Mouse (Mus musculus): ENCODE results near the gene Map3k13. TPM values are rescaled to one million over a fixed set of nuclear protein-coding genes. Genes with fewer than 3 reads are reported as not detected.

Gene Map3k13
- polyA plus RNA-seq, 1 experiment, result 2.1 TPM

GRCm38 (mm10) chr16:21881582-21882259 lies 87.6 kb downstream of the Map3k13 start:
- no peaks in the 10 kb centered on the region for H3K4me1 ChIP-seq (ENCODE audit: control insufficient read depth, insufficient read depth, low read length)
- no peak for TF ChIP-seq EP300 (IDR thresholded peaks at IDR 0.05; ENCODE audit: insufficient read depth, low read depth, low read length)
- no peak for TF ChIP-seq CTCF (IDR thresholded peaks at IDR 0.05; ENCODE audit: low read depth, low read length)
- TF ChIP-seq POLR2A (IDR thresholded peaks at IDR 0.05; ENCODE audit: insufficient read depth, low read length), result no peak
- no peaks in the 10 kb centered on the region for H3K36me3 ChIP-seq (ENCODE audit: control insufficient read depth, insufficient read depth, low read length, poor library complexity, severe bottlenecking)
- no peaks in the 10 kb centered on the region for H3K9me3 ChIP-seq (replicated peaks; ENCODE audit: control insufficient read depth, insufficient read depth, low read length, poor library complexity, severe bottlenecking)
- H3K27ac ChIP-seq (ENCODE audit: insufficient read depth, low read length), result no peak overlapping the region
- H3K4me3 ChIP-seq (ENCODE audit: low read depth, low read length), result no peak overlapping the region
- no peak overlapping the region for H3K9ac ChIP-seq (ENCODE audit: low read depth, poor library complexity, severe bottlenecking)
- no peaks in the 10 kb centered on the region for H3K27me3 ChIP-seq (ENCODE audit: control insufficient read depth, insufficient read depth, low read length, poor library complexity, severe bottlenecking)

- Histone ChIP-seq H3K27ac (ENCODE audit: insufficient read depth, low read length) (no peak overlapping the region), H3K27me3 (ENCODE audit: control insufficient read depth, insufficient read depth, low read length, poor library complexity, severe bottlenecking) (no peaks in the 10 kb centered on the region), H3K9ac (ENCODE audit: low read depth, poor library complexity, severe bottlenecking) (no peak overlapping the region), H3K36me3 (ENCODE audit: control insufficient read depth, insufficient read depth, low read length, poor library complexity, severe bottlenecking) (no peaks in the 10 kb centered on the region), H3K9me3 (replicated peaks; ENCODE audit: control insufficient read depth, insufficient read depth, low read length, poor library complexity, severe bottlenecking) (no peaks in the 10 kb centered on the region), H3K4me3 (ENCODE audit: low read depth, low read length) (no peak overlapping the region), H3K4me1 (ENCODE audit: control insufficient read depth, insufficient read depth, low read length) (no peaks in the 10 kb centered on the region)
- TF ChIP-seq CTCF (IDR thresholded peaks at IDR 0.05; ENCODE audit: low read depth, low read length) (no peak), EP300 (IDR thresholded peaks at IDR 0.05; ENCODE audit: insufficient read depth, low read depth, low read length) (no peak), POLR2A (IDR thresholded peaks at IDR 0.05; ENCODE audit: insufficient read depth, low read length) (no peak)
These were observed 93.5 kb downstream of the Map3k13 start for GRCm38 (mm10) chr16:21887601-21888000.

- H3K4me3 ChIP-seq (ENCODE audit: low read depth, low read length), result no peak overlapping the region
- no peak overlapping the region for H3K27ac ChIP-seq (ENCODE audit: insufficient read depth, low read length)
- TF ChIP-seq CTCF (IDR thresholded peaks at IDR 0.05; ENCODE audit: low read depth, low read length) (no peak), EP300 (IDR thresholded peaks at IDR 0.05; ENCODE audit: insufficient read depth, low read depth, low read length) (no peak), POLR2A (IDR thresholded peaks at IDR 0.05; ENCODE audit: insufficient read depth, low read length) (no peak)
- H3K9me3 ChIP-seq (replicated peaks; ENCODE audit: control insufficient read depth, insufficient read depth, low read length, poor library complexity, severe bottlenecking), result no peaks in the 10 kb centered on the region
- H3K36me3 ChIP-seq (ENCODE audit: control insufficient read depth, insufficient read depth, low read length, poor library complexity, severe bottlenecking), result no peaks in the 10 kb centered on the region
- no peaks in the 10 kb centered on the region for H3K27me3 ChIP-seq (ENCODE audit: control insufficient read depth, insufficient read depth, low read length, poor library complexity, severe bottlenecking)
- H3K4me1 ChIP-seq (ENCODE audit: control insufficient read depth, insufficient read depth, low read length), result no peaks in the 10 kb centered on the region
- no peak overlapping the region for H3K9ac ChIP-seq (ENCODE audit: low read depth, poor library complexity, severe bottlenecking)
These were observed 99.7 kb downstream of the Map3k13 start for GRCm38 (mm10) chr16:21893890-21894289.

- no peaks in the 10 kb centered on the region for H3K36me3 ChIP-seq (ENCODE audit: control insufficient read depth, insufficient read depth, low read length, poor library complexity, severe bottlenecking)
- TF ChIP-seq CTCF (IDR thresholded peaks at IDR 0.05; ENCODE audit: low read depth, low read length) (no peak), POLR2A (IDR thresholded peaks at IDR 0.05; ENCODE audit: insufficient read depth, low read length) (no peak), EP300 (IDR thresholded peaks at IDR 0.05; ENCODE audit: insufficient read depth, low read depth, low read length) (no peak)
- H3K9ac ChIP-seq (ENCODE audit: low read depth, poor library complexity, severe bottlenecking), result no peak overlapping the region
- no peaks in the 10 kb centered on the region for H3K27me3 ChIP-seq (ENCODE audit: control insufficient read depth, insufficient read depth, low read length, poor library complexity, severe bottlenecking)
- H3K9me3 ChIP-seq (replicated peaks; ENCODE audit: control insufficient read depth, insufficient read depth, low read length, poor library complexity, severe bottlenecking), result no peaks in the 10 kb centered on the region
- no peaks in the 10 kb centered on the region for H3K4me1 ChIP-seq (ENCODE audit: control insufficient read depth, insufficient read depth, low read length)
- H3K4me3 ChIP-seq (ENCODE audit: low read depth, low read length), result no peak overlapping the region
- no peak overlapping the region for H3K27ac ChIP-seq (ENCODE audit: insufficient read depth, low read length)
These were observed 107.1 kb downstream of the Map3k13 start for GRCm38 (mm10) chr16:21901286-21901685.

GRCm38 (mm10) chr16:21904636-21905035 lies 110.5 kb downstream of the Map3k13 start:
- Histone ChIP-seq H3K9ac (ENCODE audit: low read depth, poor library complexity, severe bottlenecking) (no peak overlapping the region), H3K4me3 (ENCODE audit: low read depth, low read length) (no peak overlapping the region), H3K9me3 (replicated peaks; ENCODE audit: control insufficient read depth, insufficient read depth, low read length, poor library complexity, severe bottlenecking) (no peaks in the 10 kb centered on the region), H3K4me1 (ENCODE audit: control insufficient read depth, insufficient read depth, low read length) (no peaks in the 10 kb centered on the region), H3K27ac (ENCODE audit: insufficient read depth, low read length) (no peak overlapping the region), H3K27me3 (ENCODE audit: control insufficient read depth, insufficient read depth, low read length, poor library complexity, severe bottlenecking) (no peaks in the 10 kb centered on the region), H3K36me3 (ENCODE audit: control insufficient read depth, insufficient read depth, low read length, poor library complexity, severe bottlenecking) (no peaks in the 10 kb centered on the region)
- TF ChIP-seq CTCF (IDR thresholded peaks at IDR 0.05; ENCODE audit: low read depth, low read length) (no peak), EP300 (IDR thresholded peaks at IDR 0.05; ENCODE audit: insufficient read depth, low read depth, low read length) (no peak), POLR2A (IDR thresholded peaks at IDR 0.05; ENCODE audit: insufficient read depth, low read length) (no peak)

GRCm38 (mm10) chr16:21905996-21906395 lies 111.8 kb downstream of the Map3k13 start:
- Histone ChIP-seq H3K9ac (ENCODE audit: low read depth, poor library complexity, severe bottlenecking) (no peak overlapping the region), H3K4me1 (ENCODE audit: control insufficient read depth, insufficient read depth, low read length) (no peaks in the 10 kb centered on the region)
- no peak for TF ChIP-seq POLR2A (IDR thresholded peaks at IDR 0.05; ENCODE audit: insufficient read depth, low read length)
- no peak for TF ChIP-seq CTCF (IDR thresholded peaks at IDR 0.05; ENCODE audit: low read depth, low read length)
- TF ChIP-seq EP300 (IDR thresholded peaks at IDR 0.05; ENCODE audit: insufficient read depth, low read depth, low read length), result no peak

More at GRCm38 (mm10) chr16:21905996-21906395, 111.8 kb downstream of the Map3k13 start:
- H3K27ac ChIP-seq (ENCODE audit: insufficient read depth, low read length), result no peak overlapping the region
- no peaks in the 10 kb centered on the region for H3K36me3 ChIP-seq (ENCODE audit: control insufficient read depth, insufficient read depth, low read length, poor library complexity, severe bottlenecking)
- no peaks in the 10 kb centered on the region for H3K27me3 ChIP-seq (ENCODE audit: control insufficient read depth, insufficient read depth, low read length, poor library complexity, severe bottlenecking)
- no peaks in the 10 kb centered on the region for H3K9me3 ChIP-seq (replicated peaks; ENCODE audit: control insufficient read depth, insufficient read depth, low read length, poor library complexity, severe bottlenecking)
- no peak overlapping the region for H3K4me3 ChIP-seq (ENCODE audit: low read depth, low read length)

Data from ES-Bruce4 (cell line).